Mouse (Mus musculus) megakaryocyte, embryonic 14.5 days (primary cell): ENCODE measurements around the gene Pnpla3.

ENCODE experiments used
- FLI1 ChIP-seq: IDR thresholded peaks from 2 replicates; pipeline ENCODE4 v1.6.1; 2012; ENCODE audit warnings: low read length, inconsistent platforms, mixed read lengths
- GATA1 ChIP-seq: IDR thresholded peaks from 3 replicates; pipeline ENCODE4 v1.6.1; 2012; ENCODE audit warnings: mixed read lengths, low read length, inconsistent platforms, borderline replicate concordance

DNA sequence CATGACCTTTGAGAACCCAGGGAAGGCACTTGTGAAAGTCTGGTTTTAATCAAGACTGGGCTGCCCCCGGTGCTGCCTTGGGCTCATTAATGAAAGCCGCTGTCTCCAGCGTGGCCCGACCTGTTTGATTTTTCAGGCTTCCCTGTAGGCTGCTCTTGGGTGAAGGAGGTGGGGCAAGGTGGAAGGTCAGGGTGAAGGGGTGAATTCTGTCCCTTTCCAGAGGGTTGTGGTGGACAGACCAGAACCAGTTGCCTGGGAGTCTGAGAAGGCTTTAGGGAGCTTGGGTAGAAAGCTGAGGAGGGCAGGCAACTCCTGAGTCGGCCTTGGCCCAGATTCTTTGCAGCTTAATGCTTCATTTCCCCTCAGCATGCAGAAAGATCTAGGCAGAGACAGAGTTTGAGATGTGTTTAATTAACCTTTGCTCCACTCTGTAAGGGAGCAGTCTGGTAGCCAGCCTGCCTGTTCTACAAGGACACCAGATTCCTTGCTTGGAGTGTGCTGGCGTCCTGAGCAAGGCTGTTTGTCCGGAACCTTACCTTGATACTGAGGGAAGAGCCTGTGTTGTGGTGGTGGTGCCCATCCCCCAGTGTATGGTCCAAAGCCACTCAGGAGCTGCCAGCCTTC lies 48.9 kb downstream of the Pnpla3 start:
- TF ChIP-seq GATA1: no peak
- no peak for TF ChIP-seq FLI1
